Mouse (Mus musculus): ENCODE measurements at regions not wholly inside any gene's neighbourhood (a gene's known extent, or its start where the extent isn't known, plus 50 kb on each side); places are given as distances from the start of the nearest gene placed in this dataset.
"Not testable (repeated sequence)": the region's sequence is repeated elsewhere in the genome, so short reads cannot be mapped to it uniquely, and the experiment has no call there.

DNA sequence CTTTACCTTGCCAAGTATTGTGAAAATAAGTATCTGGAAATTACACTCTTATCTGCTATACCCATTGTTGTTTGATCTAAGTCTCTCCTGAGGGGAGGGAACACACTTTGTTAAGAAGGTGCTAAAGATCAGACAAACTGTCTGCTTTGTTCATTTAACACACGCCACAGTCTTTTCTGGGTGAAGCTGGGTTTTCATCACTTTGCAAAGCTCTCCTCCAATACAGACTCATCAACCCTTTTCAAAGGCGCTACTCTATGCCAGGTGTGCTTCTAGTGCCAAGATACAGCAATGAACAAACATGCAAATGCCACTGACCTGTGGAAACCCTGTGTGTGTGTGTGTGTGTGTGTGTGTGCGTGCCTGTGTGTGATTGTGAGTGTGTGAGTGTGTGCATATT lies 84.1 kb upstream of the Mdm1 start:
- WGBS: 84% methylated on average over 3 of the region's 3 CpGs
- no peaks in the 10 kb centered on the region for H3K27me3 ChIP-seq (ENCODE audit: control insufficient read depth, insufficient read depth, low read length)
- no peak overlapping the region for H3K4me3 ChIP-seq (ENCODE audit: low read depth, low read length)
- no peaks in the 10 kb centered on the region for H3K36me3 ChIP-seq (replicated peaks; ENCODE audit: control insufficient read depth, insufficient read depth, low read depth, low read length)
- no peak for DNase-seq (ENCODE audit: low spot score)
- H3K4me1 ChIP-seq (ENCODE audit: control insufficient read depth, insufficient read depth, low read length): no peaks in the 10 kb centered on the region
- ATAC-seq (replicated peaks; ENCODE audit: insufficient number of reproducible peaks, low FRiP score, low TSS enrichment, low read depth): no peak
- H3K27ac ChIP-seq (replicated peaks; ENCODE audit: low read depth, low read length): no peak overlapping the region
- no peaks in the 10 kb centered on the region for H3K9me3 ChIP-seq (replicated peaks; ENCODE audit: control insufficient read depth, low read length)
- H3K4me2 ChIP-seq (ENCODE audit: low read depth, low read length): no peak overlapping the region
- no peak overlapping the region for H3K9ac ChIP-seq (replicated peaks; ENCODE audit: low read length)

DNA sequence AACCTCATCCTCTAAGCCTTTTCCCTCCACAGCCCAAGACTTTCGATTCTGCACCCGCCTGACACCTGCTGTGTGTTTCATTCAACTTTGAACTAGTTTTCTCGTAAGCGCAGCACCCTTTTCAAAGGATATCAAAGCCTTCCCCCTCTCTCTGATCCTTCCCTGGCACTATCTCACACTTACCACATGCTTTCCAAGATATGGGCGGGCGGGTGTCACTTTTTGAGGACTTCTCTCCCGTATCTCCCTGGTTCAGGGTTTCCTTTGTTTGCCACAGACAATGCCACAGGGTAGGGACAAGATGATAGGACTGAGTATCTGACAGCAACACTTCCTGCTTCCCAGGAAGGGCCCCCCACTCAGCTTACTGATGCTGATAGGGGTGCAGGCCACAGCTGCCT lies 76.8 kb upstream of the Mdm1 start:
- ATAC-seq (replicated peaks; ENCODE audit: insufficient number of reproducible peaks, low FRiP score, low TSS enrichment, low read depth): no peak
- WGBS: 73% methylated on average over 7 of the region's 7 CpGs

DNA sequence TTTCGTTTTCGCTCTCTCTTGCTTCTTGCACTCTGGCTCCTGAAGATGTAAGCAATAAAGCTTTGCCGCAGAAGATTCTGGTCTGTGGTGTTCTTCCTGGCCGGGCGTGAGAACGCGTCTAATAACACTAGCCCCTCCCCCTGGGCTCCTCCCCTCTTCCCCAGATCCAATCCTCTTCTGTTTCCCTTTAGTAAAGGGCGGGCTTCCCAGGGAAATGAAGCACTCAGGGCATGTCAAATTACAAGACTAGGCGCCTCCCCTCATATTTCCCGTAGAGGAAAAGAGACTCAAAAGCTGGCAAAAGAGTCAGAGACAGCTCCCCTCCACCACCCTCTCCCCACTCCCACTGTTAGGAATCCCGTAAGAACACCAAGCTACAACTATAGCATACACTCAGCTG lies 65.3 kb upstream of the Mdm1 start:
- 92% methylated on average over 9 of the region's 11 CpGs for WGBS
- H3K27ac ChIP-seq (replicated peaks; ENCODE audit: low read depth, low read length); H3K4me2 ChIP-seq (ENCODE audit: low read depth, low read length); ATAC-seq (replicated peaks; ENCODE audit: insufficient number of reproducible peaks, low FRiP score, low TSS enrichment, low read depth); DNase-seq (ENCODE audit: low spot score); H3K27me3 ChIP-seq (ENCODE audit: control insufficient read depth, insufficient read depth, low read length); H3K9me3 ChIP-seq (replicated peaks; ENCODE audit: control insufficient read depth, low read length); H3K4me1 ChIP-seq (ENCODE audit: control insufficient read depth, insufficient read depth, low read length); H3K4me3 ChIP-seq (ENCODE audit: low read depth, low read length); H3K36me3 ChIP-seq (replicated peaks; ENCODE audit: control insufficient read depth, insufficient read depth, low read depth, low read length); H3K9ac ChIP-seq (replicated peaks; ENCODE audit: low read length): not testable (repeated sequence)

More for the DNA sequence above, 76.8 kb upstream of the Mdm1 start:
- Histone ChIP-seq H3K9me3 (replicated peaks; ENCODE audit: control insufficient read depth, low read length) (no peaks in the 10 kb centered on the region), H3K4me3 (ENCODE audit: low read depth, low read length) (no peak overlapping the region), H3K4me1 (ENCODE audit: control insufficient read depth, insufficient read depth, low read length) (no peaks in the 10 kb centered on the region), H3K4me2 (ENCODE audit: low read depth, low read length) (no peak overlapping the region), H3K9ac (replicated peaks; ENCODE audit: low read length) (no peak overlapping the region), H3K27me3 (ENCODE audit: control insufficient read depth, insufficient read depth, low read length) (no peaks in the 10 kb centered on the region), H3K27ac (replicated peaks; ENCODE audit: low read depth, low read length) (no peak overlapping the region), H3K36me3 (replicated peaks; ENCODE audit: control insufficient read depth, insufficient read depth, low read depth, low read length) (no peaks in the 10 kb centered on the region)
- DNase-seq (ENCODE audit: low spot score): no peak

DNA sequence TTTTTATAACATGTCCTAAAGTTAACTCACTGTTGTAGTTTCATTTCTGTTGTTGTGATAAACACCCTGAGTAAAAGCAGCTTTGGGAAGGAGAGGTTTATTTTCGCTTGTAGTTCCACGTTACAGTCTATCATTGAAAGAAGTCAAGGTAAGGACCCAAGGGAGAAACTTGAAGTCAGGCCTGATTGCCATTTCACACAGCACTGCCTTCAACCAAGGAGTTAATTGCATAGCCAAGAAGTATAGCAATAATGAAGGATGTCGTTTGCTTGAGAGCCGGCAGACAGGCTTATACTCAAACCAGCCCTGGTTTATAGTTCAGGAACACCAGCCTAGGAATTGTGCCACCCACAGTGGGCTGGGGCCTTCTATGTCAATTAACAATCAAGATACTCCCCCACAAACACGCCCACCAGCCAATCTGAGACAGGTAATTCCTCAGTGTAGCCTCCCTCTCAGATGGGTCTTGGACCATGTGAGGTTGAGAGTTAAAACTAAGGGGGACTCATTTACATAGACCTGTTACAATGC lies 59.9 kb upstream of the Mdm1 start:
- H3K9ac ChIP-seq (replicated peaks; ENCODE audit: low read length): no peak overlapping the region
- H3K4me2 ChIP-seq (ENCODE audit: low read depth, low read length): no peak overlapping the region
- ATAC-seq (replicated peaks; ENCODE audit: insufficient number of reproducible peaks, low FRiP score, low TSS enrichment, low read depth): no peak
- DNase-seq (ENCODE audit: low spot score): no peak
- H3K27ac ChIP-seq (replicated peaks; ENCODE audit: low read depth, low read length): no peak overlapping the region
- no peaks in the 10 kb centered on the region for H3K4me1 ChIP-seq (ENCODE audit: control insufficient read depth, insufficient read depth, low read length)
- H3K27me3 ChIP-seq (ENCODE audit: control insufficient read depth, insufficient read depth, low read length): no peaks in the 10 kb centered on the region
- no peaks in the 10 kb centered on the region for H3K9me3 ChIP-seq (replicated peaks; ENCODE audit: control insufficient read depth, low read length)
- 85% methylated on average over 5 of the region's 5 CpGs for WGBS
- H3K36me3 ChIP-seq (replicated peaks; ENCODE audit: control insufficient read depth, insufficient read depth, low read depth, low read length): no peaks in the 10 kb centered on the region
- no peak overlapping the region for H3K4me3 ChIP-seq (ENCODE audit: low read depth, low read length)

- DNase-seq (ENCODE audit: low spot score): no peak
These were observed 58.4 kb upstream of the Mdm1 start for GRCm38 (mm10) chr10:118083035-118083720.

GRCm38 (mm10) chr10:118083721-118084075 lies 57.9 kb upstream of the Mdm1 start:
- WGBS: 90% methylated on average over 8 of the region's 8 CpGs
- H3K9me3 ChIP-seq (replicated peaks; ENCODE audit: control insufficient read depth, low read length): no peaks in the 10 kb centered on the region

More at GRCm38 (mm10) chr10:118083035-118083720, 58.4 kb upstream of the Mdm1 start:
- H3K9ac ChIP-seq (replicated peaks; ENCODE audit: low read length): no peak overlapping the region
- WGBS: 92% methylated on average over 11 of the region's 13 CpGs
- no peak overlapping the region for H3K4me2 ChIP-seq (ENCODE audit: low read depth, low read length)
- no peak overlapping the region for H3K4me3 ChIP-seq (ENCODE audit: low read depth, low read length)
- no peaks in the 10 kb centered on the region for H3K27me3 ChIP-seq (ENCODE audit: control insufficient read depth, insufficient read depth, low read length)
- no peaks in the 10 kb centered on the region for H3K4me1 ChIP-seq (ENCODE audit: control insufficient read depth, insufficient read depth, low read length)
- H3K27ac ChIP-seq (replicated peaks; ENCODE audit: low read depth, low read length): no peak overlapping the region
- no peaks in the 10 kb centered on the region for H3K36me3 ChIP-seq (replicated peaks; ENCODE audit: control insufficient read depth, insufficient read depth, low read depth, low read length)
- no peaks in the 10 kb centered on the region for H3K9me3 ChIP-seq (replicated peaks; ENCODE audit: control insufficient read depth, low read length)
- ATAC-seq (replicated peaks; ENCODE audit: insufficient number of reproducible peaks, low FRiP score, low TSS enrichment, low read depth): no peak

GRCm38 (mm10) chr10:118085046-118085983 lies 56.3 kb upstream of the Mdm1 start:
- WGBS: 92% methylated on average over 16 of the region's 16 CpGs
- no peak for DNase-seq (ENCODE audit: low spot score)

More at GRCm38 (mm10) chr10:118083721-118084075, 57.9 kb upstream of the Mdm1 start:
- Histone ChIP-seq H3K27me3 (ENCODE audit: control insufficient read depth, insufficient read depth, low read length) (no peaks in the 10 kb centered on the region), H3K9ac (replicated peaks; ENCODE audit: low read length) (no peak overlapping the region), H3K36me3 (replicated peaks; ENCODE audit: control insufficient read depth, insufficient read depth, low read depth, low read length) (no peaks in the 10 kb centered on the region), H3K4me1 (ENCODE audit: control insufficient read depth, insufficient read depth, low read length) (no peaks in the 10 kb centered on the region), H3K4me3 (ENCODE audit: low read depth, low read length) (no peak overlapping the region), H3K27ac (replicated peaks; ENCODE audit: low read depth, low read length) (no peak overlapping the region), H3K4me2 (ENCODE audit: low read depth, low read length) (no peak overlapping the region)
- DNase-seq (ENCODE audit: low spot score) (no peak), ATAC-seq (replicated peaks; ENCODE audit: insufficient number of reproducible peaks, low FRiP score, low TSS enrichment, low read depth) (no peak)

More at GRCm38 (mm10) chr10:118085046-118085983, 56.3 kb upstream of the Mdm1 start:
- Histone ChIP-seq H3K36me3 (replicated peaks; ENCODE audit: control insufficient read depth, insufficient read depth, low read depth, low read length) (no peaks in the 10 kb centered on the region), H3K9ac (replicated peaks; ENCODE audit: low read length) (no peak overlapping the region), H3K4me3 (ENCODE audit: low read depth, low read length) (no peak overlapping the region), H3K4me1 (ENCODE audit: control insufficient read depth, insufficient read depth, low read length) (no peaks in the 10 kb centered on the region), H3K27me3 (ENCODE audit: control insufficient read depth, insufficient read depth, low read length) (no peaks in the 10 kb centered on the region), H3K27ac (replicated peaks; ENCODE audit: low read depth, low read length) (no peak overlapping the region), H3K4me2 (ENCODE audit: low read depth, low read length) (no peak overlapping the region), H3K9me3 (replicated peaks; ENCODE audit: control insufficient read depth, low read length) (no peaks in the 10 kb centered on the region)
- no peak for ATAC-seq (replicated peaks; ENCODE audit: insufficient number of reproducible peaks, low FRiP score, low TSS enrichment, low read depth)

Data from embryonic facial prominence, embryonic 11.5 days (tissue).